Mouse (Mus musculus): Measurements from ENCODE around the gene Tusc1. TPM values are rescaled to one million over a fixed set of nuclear protein-coding genes. Genes with fewer than 3 reads are reported as not detected.
A peak's percentile ranks its signal among the peaks of the same experiment; 100 is the strongest.

Tusc1 gene
- total RNA-seq (2014; rRNA removed): 17.1 and 21.9 TPM in 2 replicates
- 16.5 and 16.6 TPM in 2 replicates for polyA plus RNA-seq (2015; fragmentation: Nextera tagmentation; extraction: Ambion mirVana)

- Histone ChIP-seq H3K9me3 (ENCODE audit: low read length) (no peaks in the 10 kb centered on the region), H3K36me3 (ENCODE audit: insufficient read depth, low read length) (no peaks in the 10 kb centered on the region), H3K27me3 (ENCODE audit: insufficient read depth, low read length) (no peaks in the 10 kb centered on the region), H3K27ac (peak within 1 kb of the TSS; percentile 95), H3K9ac (replicated peaks; ENCODE audit: low read length) (peak within 1 kb of the TSS; percentile 95), H3K4me3 (ENCODE audit: low read length) (peak within 1 kb of the TSS; percentile 68), H3K4me1 (ENCODE audit: insufficient read depth, low read length) (no peaks in the 10 kb centered on the region), H3K4me2 (ENCODE audit: low read depth, low read length) (peak within 1 kb of the TSS; percentile 93)
- ATAC-seq (peak; percentile 86), DNase-seq (ENCODE audit: low spot score) (peak; percentile 84)
- no peak; the same call in 1 of the 2 replicates for TF ChIP-seq CTCF (IDR thresholded peaks at IDR 0.05; ENCODE audit: low read depth)
- under 1% methylated on average over 69 of the region's 97 CpGs for WGBS
These were observed at the start of gene Tusc1 for GRCm38 (mm10) chr4:93335118-93336003. Gene Tusc1 (minus strand): TSS chr4:93335511.

GRCm38 (mm10) chr4:93352930-93353329 is 17.6 kb upstream of the Tusc1 start:
- Histone ChIP-seq H3K4me2 (ENCODE audit: low read depth, low read length) (no peak overlapping the region), H3K27me3 (ENCODE audit: insufficient read depth, low read length) (no peaks in the 10 kb centered on the region), H3K4me3 (ENCODE audit: low read length) (no peak overlapping the region), H3K27ac (no peak overlapping the region), H3K4me1 (ENCODE audit: insufficient read depth, low read length) (no peaks in the 10 kb centered on the region), H3K36me3 (ENCODE audit: insufficient read depth, low read length) (no peaks in the 10 kb centered on the region), H3K9ac (replicated peaks; ENCODE audit: low read length) (no peak overlapping the region), H3K9me3 (ENCODE audit: low read length) (no peaks in the 10 kb centered on the region)
- WGBS: 56% methylated on average over 2 of the region's 2 CpGs
- DNase-seq (ENCODE audit: low spot score) (peak; percentile 31), ATAC-seq (no peak)
- TF ChIP-seq CTCF (IDR thresholded peaks at IDR 0.05; ENCODE audit: low read depth): peak; percentile 50

- no peak for DNase-seq (ENCODE audit: low spot score)
- no peak overlapping the region for H3K4me3 ChIP-seq (ENCODE audit: low read length)
- no peak overlapping the region for H3K9ac ChIP-seq (replicated peaks; ENCODE audit: low read length)
- H3K4me1 ChIP-seq (ENCODE audit: insufficient read depth, low read length): no peaks in the 10 kb centered on the region
- H3K36me3 ChIP-seq (ENCODE audit: insufficient read depth, low read length): no peaks in the 10 kb centered on the region
- ATAC-seq: no peak
- no peaks in the 10 kb centered on the region for H3K27me3 ChIP-seq (ENCODE audit: insufficient read depth, low read length)
- no peak for TF ChIP-seq CTCF (IDR thresholded peaks at IDR 0.05; ENCODE audit: low read depth)
- no peak overlapping the region for H3K4me2 ChIP-seq (ENCODE audit: low read depth, low read length)
- WGBS: 97% methylated on average over 2 of the region's 2 CpGs
- no peaks in the 10 kb centered on the region for H3K9me3 ChIP-seq (ENCODE audit: low read length)
- H3K27ac ChIP-seq: no peak overlapping the region
These were observed 9.0 kb upstream of the Tusc1 start for GRCm38 (mm10) chr4:93344357-93344756.

- H3K27me3 ChIP-seq (ENCODE audit: insufficient read depth, low read length): no peaks in the 10 kb centered on the region
- no peak for TF ChIP-seq CTCF (IDR thresholded peaks at IDR 0.05; ENCODE audit: low read depth)
- DNase-seq (ENCODE audit: low spot score) (no peak), ATAC-seq (no peak)
- no peak overlapping the region for H3K27ac ChIP-seq
- no peak overlapping the region for H3K9ac ChIP-seq (replicated peaks; ENCODE audit: low read length)
- H3K4me2 ChIP-seq (ENCODE audit: low read depth, low read length): no peak overlapping the region
- no peaks in the 10 kb centered on the region for H3K36me3 ChIP-seq (ENCODE audit: insufficient read depth, low read length)
- H3K4me3 ChIP-seq (ENCODE audit: low read length): no peak overlapping the region
- H3K9me3 ChIP-seq (ENCODE audit: low read length): no peaks in the 10 kb centered on the region
- H3K4me1 ChIP-seq (ENCODE audit: insufficient read depth, low read length): no peaks in the 10 kb centered on the region
These were observed 6.3 kb upstream of the Tusc1 start for GRCm38 (mm10) chr4:93341568-93341967.

- DNase-seq (ENCODE audit: low spot score) (no peak), ATAC-seq (no peak)
- Histone ChIP-seq H3K4me3 (ENCODE audit: low read length) (no peak overlapping the region), H3K27ac (no peak overlapping the region), H3K4me1 (ENCODE audit: insufficient read depth, low read length) (no peaks in the 10 kb centered on the region), H3K4me2 (ENCODE audit: low read depth, low read length) (no peak overlapping the region), H3K9me3 (ENCODE audit: low read length) (no peaks in the 10 kb centered on the region), H3K27me3 (ENCODE audit: insufficient read depth, low read length) (no peaks in the 10 kb centered on the region), H3K9ac (replicated peaks; ENCODE audit: low read length) (no peak overlapping the region), H3K36me3 (ENCODE audit: insufficient read depth, low read length) (no peaks in the 10 kb centered on the region)
- WGBS: 88% methylated on average over 3 of the region's 3 CpGs
- no peak for TF ChIP-seq CTCF (IDR thresholded peaks at IDR 0.05; ENCODE audit: low read depth)
These were observed 2.7 kb upstream of the Tusc1 start for GRCm38 (mm10) chr4:93337977-93338376.

GRCm38 (mm10) chr4:93334636-93335117 is 634 bp downstream of the Tusc1 start:
- Histone ChIP-seq H3K4me2 (ENCODE audit: low read depth, low read length) (peak overlapping the region; percentile 93), H3K4me3 (ENCODE audit: low read length) (peak overlapping the region; percentile 68), H3K4me1 (ENCODE audit: insufficient read depth, low read length) (no peaks in the 10 kb centered on the region), H3K27me3 (ENCODE audit: insufficient read depth, low read length) (no peaks in the 10 kb centered on the region), H3K9me3 (ENCODE audit: low read length) (no peaks in the 10 kb centered on the region), H3K9ac (replicated peaks; ENCODE audit: low read length) (peak overlapping the region; percentile 95), H3K27ac (peak overlapping the region; percentile 95), H3K36me3 (ENCODE audit: insufficient read depth, low read length) (no peaks in the 10 kb centered on the region)
- ATAC-seq (peak; percentile 92), DNase-seq (ENCODE audit: low spot score) (peak; percentile 82)
- 0% methylated on average over 49 of the region's 49 CpGs for WGBS
- TF ChIP-seq CTCF (IDR thresholded peaks at IDR 0.05; ENCODE audit: low read depth): no peak

- WGBS: 88% methylated on average over 3 of the region's 3 CpGs
These were observed 27.8 kb downstream of the Tusc1 start for GRCm38 (mm10) chr4:93307486-93307885.

More at GRCm38 (mm10) chr4:93307486-93307885, 27.8 kb downstream of the Tusc1 start:
- no peak overlapping the region for H3K9ac ChIP-seq (replicated peaks; ENCODE audit: low read length)
- no peaks in the 10 kb centered on the region for H3K9me3 ChIP-seq (ENCODE audit: low read length)
- no peak overlapping the region for H3K27ac ChIP-seq
- no peak for TF ChIP-seq CTCF (IDR thresholded peaks at IDR 0.05; ENCODE audit: low read depth)
- H3K4me3 ChIP-seq (ENCODE audit: low read length): no peak overlapping the region
- no peaks in the 10 kb centered on the region for H3K36me3 ChIP-seq (ENCODE audit: insufficient read depth, low read length)
- H3K4me2 ChIP-seq (ENCODE audit: low read depth, low read length): no peak overlapping the region
- no peak for DNase-seq (ENCODE audit: low spot score)
- no peak for ATAC-seq
- H3K27me3 ChIP-seq (ENCODE audit: insufficient read depth, low read length): no peaks in the 10 kb centered on the region
- H3K4me1 ChIP-seq (ENCODE audit: insufficient read depth, low read length): no peaks in the 10 kb centered on the region

All from hindbrain, postnatal 0 days (tissue).